Mouse (Mus musculus): Measurements from ENCODE around the gene D630023F18Rik. TPM values are rescaled to one million over a fixed set of nuclear protein-coding genes. Genes with fewer than 3 reads are reported as not detected.

Gene D630023F18Rik
- polyA plus RNA-seq, 1 experiment from 2014 or later: 1.0 TPM

DNA sequence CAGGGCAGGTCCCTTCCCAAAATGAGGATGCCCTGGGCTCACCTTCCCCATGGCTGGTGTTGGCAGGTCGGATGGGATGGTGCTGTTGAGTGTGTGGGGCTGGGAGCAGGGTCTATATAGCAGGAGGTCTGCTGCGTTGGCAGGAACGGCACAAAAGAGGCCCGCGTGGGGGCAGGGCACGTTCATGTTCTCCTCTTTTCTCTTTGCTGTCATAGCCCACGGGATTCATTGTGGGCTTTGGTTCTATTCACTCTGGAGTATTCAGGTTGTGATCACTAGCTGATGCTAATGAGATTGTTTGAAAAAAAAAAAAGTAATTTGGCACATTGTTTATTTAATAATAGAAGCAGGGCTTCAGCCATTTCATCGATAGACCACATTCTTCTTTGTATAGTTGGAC is 59.7 kb downstream of the D630023F18Rik start, which contains the start of gene Crygd:
TSS of gene Crygd (minus strand) at position 101 of the 400 bp plus-strand sequence.
- H3K4me3 ChIP-seq (ENCODE audit: low read depth, low read length): no peak within 1 kb of the TSS
- no peaks in the 10 kb centered on the region for H3K4me1 ChIP-seq (ENCODE audit: control insufficient read depth, insufficient read depth, low read length)
- H3K27ac ChIP-seq (ENCODE audit: low read depth, low read length): no peak within 1 kb of the TSS
- no peaks in the 10 kb centered on the region for H3K36me3 ChIP-seq (ENCODE audit: control insufficient read depth, insufficient read depth, low read length)
- H3K27me3 ChIP-seq (ENCODE audit: control insufficient read depth, insufficient read depth, low read length): no peaks in the 10 kb centered on the region
- WGBS: 65% methylated on average over 8 of the region's 8 CpGs
- ATAC-seq (ENCODE audit: low read depth): no peak
- H3K9ac ChIP-seq (replicated peaks; ENCODE audit: low read depth, low read length): no peak within 1 kb of the TSS
- no peaks in the 10 kb centered on the region for H3K9me3 ChIP-seq (ENCODE audit: control insufficient read depth, low read length)
- H3K4me2 ChIP-seq (ENCODE audit: low read depth, low read length): no peak within 1 kb of the TSS

Other genes with a start within 250 kb of the D630023F18Rik start
- gene Plekhm3, start 166.4 kb downstream of the D630023F18Rik start, polyA plus RNA-seq (2014; fragmentation: Nextera tagmentation; extraction: Ambion mirVana): 13.9 and 15.6 TPM in 2 replicates
- not detected in 2 replicates for gene Akr1cl, start 90.5 kb downstream of the D630023F18Rik start, polyA plus RNA-seq (2014; fragmentation: Nextera tagmentation; extraction: Ambion mirVana)
- gene Cryge, start 72.1 kb downstream of the D630023F18Rik start, polyA plus RNA-seq (2014; fragmentation: Nextera tagmentation; extraction: Ambion mirVana): not detected in 2 replicates
- not detected in 2 replicates for gene Crygd, start 59.8 kb downstream of the D630023F18Rik start, polyA plus RNA-seq (2014; fragmentation: Nextera tagmentation; extraction: Ambion mirVana)
- gene Crygc, start 49.5 kb downstream of the D630023F18Rik start, polyA plus RNA-seq (2014; fragmentation: Nextera tagmentation; extraction: Ambion mirVana): not detected in 2 replicates
- 0.68 and 1.1 TPM in 2 replicates for gene Crygb, start 40.9 kb downstream of the D630023F18Rik start, polyA plus RNA-seq (2014; fragmentation: Nextera tagmentation; extraction: Ambion mirVana)
- gene Cryga, start 19.8 kb downstream of the D630023F18Rik start, polyA plus RNA-seq (2014; fragmentation: Nextera tagmentation; extraction: Ambion mirVana): not detected in 2 replicates
- not detected in 2 replicates for gene Gm28845, start 3.7 kb downstream of the D630023F18Rik start, polyA plus RNA-seq (2014; fragmentation: Nextera tagmentation; extraction: Ambion mirVana)
- 492 and 510 TPM in 2 replicates for gene Idh1, start 63.3 kb upstream of the D630023F18Rik start, polyA plus RNA-seq (2014; fragmentation: Nextera tagmentation; extraction: Ambion mirVana)
- gene Pikfyve, start 63.5 kb upstream of the D630023F18Rik start, polyA plus RNA-seq (2014; fragmentation: Nextera tagmentation; extraction: Ambion mirVana): 17.3 and 22.3 TPM in 2 replicates
- gene Pth2r, start 158.8 kb upstream of the D630023F18Rik start, polyA plus RNA-seq (2014; fragmentation: Nextera tagmentation; extraction: Ambion mirVana): 3.8 and 7.4 TPM in 2 replicates